Mouse (Mus musculus) E14TG2a.4 (cell line): ENCODE measurements at regions not wholly inside any gene's neighbourhood (a gene's known extent, or its start where the extent isn't known, plus 50 kb on each side); places are given as distances from the start of the nearest gene placed in this dataset.

Experiments
- CTCF ChIP-seq: conservative IDR thresholded peaks from 2 replicates; pipeline ENCODE4 v1.5.1; 2014; ENCODE audit warnings: low read length
- NANOG ChIP-seq: IDR thresholded peaks from 2 replicates; pipeline ENCODE4 v1.6.1; 2014; ENCODE audit warnings: borderline replicate concordance, low read length, mixed read lengths
- POU5F1 ChIP-seq: IDR thresholded peaks from 2 replicates; pipeline ENCODE4 v1.6.1; 2014; ENCODE audit warnings: low read length, borderline replicate concordance

- TF ChIP-seq CTCF (no peak), POU5F1 (no peak), NANOG (no peak)
Measured at GRCm38 (mm10) chr11:111223834-111224233, 157.9 kb downstream of the Kcnj2 start.
